Mouse (Mus musculus) cerebellum, adult 18-20 months (tissue): ENCODE data around the gene Grid1.

ENCODE experiments used
- DNase-seq, 2 experiments: peaks; one replicate each; pipeline ENCODE4 v3.0.0; 2021

Grid1 gene

DNA sequence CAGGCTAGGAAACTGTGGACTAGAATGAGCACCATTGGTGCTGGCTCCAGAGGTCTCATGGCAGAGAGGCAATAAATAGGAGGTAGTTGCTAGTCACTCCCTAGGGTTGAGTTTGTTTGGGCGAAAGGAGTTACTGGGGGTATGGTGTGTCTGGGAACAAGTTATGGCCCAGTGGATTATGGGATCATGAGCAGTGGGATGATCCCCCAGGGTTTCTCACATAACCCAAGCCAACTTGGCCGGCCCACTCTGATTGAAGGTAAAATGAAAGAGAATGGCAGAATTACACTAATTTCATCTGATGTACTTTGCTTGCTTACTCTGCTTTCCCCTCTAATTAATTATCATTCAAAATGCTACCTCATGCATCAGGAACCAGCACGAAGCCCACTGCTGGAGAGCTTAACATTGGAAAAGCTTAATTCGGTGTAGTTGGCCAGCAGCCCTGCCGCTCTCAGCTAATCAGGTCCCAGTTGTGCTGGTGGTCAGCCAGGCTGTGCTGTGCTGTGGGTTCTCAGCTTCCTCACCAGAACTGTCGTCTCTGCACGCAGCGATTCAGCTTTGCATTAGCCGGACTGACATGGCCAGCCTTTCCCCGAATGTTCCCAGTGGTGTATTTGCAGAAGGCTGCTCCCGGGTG lies 207.7 kb downstream of the Grid1 start:
- DNase-seq = no peak

DNA sequence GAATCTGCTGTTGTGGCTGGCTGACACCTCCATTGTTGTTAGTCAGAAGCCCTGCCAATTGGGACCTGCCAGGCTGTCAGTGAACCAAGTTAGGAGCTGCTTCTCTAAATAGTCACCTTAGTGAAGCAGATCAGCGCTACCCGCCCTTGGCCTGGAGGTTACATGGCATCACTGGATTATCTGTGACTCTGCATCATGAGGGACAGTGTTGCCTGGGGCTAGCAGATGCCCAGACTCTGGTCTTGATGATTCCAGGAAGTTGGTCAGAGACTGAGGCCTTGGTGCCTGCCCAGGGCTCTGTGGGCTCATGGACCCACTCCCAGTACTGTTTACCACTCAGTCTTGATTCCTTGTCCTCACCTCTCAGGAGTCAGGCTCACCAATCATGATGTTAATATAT lies 209.7 kb downstream of the Grid1 start:
- no peak for DNase-seq

DNA sequence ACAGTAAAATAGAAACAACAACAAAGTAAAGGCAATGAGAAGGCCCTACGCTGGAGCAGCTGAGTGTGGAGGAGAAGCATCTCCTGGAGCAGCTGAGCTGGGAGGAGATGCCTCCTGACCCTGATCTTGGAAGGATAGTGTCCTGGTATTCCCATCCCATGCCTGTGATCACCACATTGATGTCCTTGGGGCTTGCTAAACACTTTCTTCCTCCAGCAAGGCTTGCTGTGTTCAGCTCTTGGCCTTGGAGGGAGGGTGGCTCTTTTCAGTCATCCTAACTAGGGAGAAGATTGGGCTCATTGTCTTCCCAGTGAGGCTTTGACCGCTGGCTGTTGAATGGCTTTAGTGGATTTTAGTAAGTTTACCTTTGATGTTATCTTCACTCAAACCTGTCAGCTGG lies 210.4 kb downstream of the Grid1 start:
- no peak for DNase-seq

DNA sequence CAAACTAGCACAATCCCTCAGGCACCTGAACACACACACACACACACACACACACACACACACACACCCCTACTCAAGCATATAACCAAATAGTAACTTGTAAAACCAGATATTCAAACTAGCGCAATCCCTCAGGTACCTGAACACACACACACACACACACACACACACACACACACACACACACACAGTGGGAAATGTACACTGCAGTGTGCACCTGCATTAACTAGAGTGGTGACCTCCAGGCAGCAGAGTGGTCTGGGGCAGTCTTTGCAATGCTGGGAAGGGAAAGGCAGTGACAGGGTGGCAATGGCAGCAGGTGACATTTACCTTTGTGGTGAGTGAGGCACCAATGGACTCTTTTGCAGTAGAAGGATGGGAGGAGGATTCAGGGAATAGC lies 212.4 kb downstream of the Grid1 start:
- no peak for DNase-seq

DNA sequence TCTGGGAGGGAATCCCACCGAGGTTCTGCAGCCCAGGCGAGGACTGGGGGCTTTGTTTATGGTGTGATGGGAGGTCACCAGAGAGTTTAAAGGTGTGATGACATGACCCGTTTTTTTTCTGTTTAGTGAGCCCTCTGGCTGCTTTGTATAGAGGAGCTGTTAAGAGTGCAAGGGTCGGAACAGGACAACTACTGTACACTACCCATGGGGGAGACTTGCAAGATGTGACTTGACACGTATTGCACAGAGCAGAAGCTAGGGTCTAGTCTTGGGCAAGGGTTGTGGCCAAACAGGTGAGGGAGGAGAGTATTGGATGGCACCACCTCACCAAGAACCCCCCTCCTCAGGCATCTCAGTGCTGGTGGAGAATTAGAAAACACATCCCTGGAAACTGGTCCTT lies 224.4 kb downstream of the Grid1 start:
- no peak for DNase-seq

DNA sequence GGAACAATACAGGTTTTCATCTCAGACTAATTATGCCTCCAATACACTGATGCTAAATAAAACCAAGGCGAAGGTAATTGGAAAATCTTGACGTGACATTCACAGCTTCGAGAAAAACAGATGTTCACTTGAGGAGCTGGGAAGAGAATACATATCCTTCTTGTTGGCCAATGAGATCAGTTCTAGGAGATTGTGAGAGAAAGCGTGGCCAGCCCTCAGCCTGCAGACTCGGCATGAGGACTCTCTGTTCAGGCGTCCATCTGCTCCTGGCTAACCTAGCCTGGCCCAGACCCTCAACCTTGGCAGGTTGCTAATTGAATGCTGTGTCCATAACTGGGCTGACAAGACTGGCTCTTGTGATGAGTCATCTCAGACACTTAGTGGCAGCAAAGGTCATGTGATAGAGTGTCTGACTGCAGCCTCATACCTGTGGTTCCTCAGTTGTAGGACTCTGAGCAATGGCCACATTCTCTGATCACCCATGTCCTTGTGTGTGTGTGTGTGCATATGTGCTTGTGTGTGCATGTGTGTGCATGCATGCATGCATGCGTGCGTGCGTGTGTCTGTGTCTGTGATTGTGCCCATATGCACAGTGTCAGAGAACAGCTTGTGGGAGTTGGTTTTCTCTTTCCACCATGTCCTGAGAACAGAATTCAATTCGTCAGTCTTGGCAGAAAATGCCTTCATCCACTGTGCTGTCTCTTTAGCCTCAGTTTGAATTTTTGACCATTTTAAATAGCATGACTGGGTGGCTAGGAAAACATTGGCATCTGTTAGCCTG lies 225.2 kb downstream of the Grid1 start:
- DNase-seq = no peak

DNA sequence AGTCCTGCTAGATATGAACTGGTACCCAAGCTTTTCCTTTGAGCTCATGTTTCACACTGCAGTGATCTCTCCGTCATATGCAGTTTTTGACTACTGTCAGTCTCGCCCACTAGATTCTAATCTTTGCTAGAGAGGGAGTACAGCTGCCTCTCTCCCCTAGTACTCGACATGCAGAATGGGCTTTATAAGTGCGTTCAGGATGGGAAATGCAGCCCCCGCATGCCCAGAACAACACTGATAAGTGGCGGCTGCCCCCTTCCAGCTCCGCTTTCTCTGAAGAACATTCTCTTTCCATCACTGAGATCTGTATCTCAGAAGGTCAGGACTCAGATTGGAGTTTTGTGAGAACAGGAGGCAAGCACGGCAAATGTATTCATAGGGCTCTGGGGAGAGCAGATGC lies 229.3 kb downstream of the Grid1 start:
- no peak for DNase-seq

DNA sequence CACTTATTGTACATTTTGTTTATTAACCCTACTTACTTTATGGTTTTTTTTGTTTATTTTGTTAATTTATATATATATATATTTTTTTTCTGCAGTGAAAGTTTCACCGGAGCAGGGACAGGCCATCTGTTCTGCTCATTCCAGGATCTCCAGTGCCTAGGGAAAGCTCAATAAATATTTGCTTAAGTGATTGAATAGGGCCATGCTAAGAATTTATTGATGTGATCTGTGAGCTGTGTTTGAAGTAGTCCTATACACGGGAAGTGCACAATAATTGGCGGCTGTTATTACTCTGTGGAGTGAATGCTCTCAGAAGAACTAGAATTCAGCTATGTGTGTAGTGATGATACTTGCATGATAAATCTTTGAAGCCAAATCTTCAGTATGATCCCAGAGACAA lies 234.2 kb downstream of the Grid1 start:
- no peak for DNase-seq

DNA sequence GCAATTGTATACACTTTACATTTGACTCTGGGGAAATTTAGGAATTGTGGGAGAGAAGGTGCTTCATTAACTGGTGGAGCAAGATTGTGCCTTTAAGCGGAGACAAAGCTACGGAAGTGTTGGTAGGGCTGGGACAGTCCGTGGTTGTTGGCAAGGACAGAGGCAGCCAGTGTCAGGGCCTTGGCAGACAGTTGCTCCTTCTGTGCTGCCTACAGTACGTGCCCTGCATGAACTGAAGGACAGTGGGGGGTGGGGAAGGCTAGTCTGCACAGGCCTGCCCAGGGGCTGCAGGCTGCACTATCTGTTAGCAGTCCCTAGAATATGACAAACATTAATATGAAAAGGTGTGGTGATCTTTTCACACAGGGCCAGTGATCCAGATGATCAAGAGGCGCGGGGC lies 254.7 kb downstream of the Grid1 start:
- peak; percentile 23 to 44 for DNase-seq

DNA sequence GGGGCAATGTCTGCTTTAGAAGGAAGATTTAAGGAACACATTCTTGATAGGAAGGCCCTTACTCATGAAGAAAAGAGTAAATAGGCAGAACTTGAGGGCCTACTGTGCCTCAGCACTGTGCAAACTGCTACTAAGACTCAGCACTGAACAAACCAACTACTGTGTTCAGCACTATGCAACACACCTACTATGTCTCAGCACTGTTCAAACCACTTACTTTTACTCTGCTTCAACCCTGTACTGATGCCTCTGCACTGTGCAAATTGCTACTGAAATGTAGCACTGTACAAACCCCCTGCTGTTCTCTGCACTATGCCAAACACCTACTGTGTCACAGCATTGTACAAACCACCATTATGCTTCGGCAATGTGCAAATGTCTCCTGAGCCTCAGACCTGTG lies 260.0 kb downstream of the Grid1 start:
- no peak for DNase-seq

DNA sequence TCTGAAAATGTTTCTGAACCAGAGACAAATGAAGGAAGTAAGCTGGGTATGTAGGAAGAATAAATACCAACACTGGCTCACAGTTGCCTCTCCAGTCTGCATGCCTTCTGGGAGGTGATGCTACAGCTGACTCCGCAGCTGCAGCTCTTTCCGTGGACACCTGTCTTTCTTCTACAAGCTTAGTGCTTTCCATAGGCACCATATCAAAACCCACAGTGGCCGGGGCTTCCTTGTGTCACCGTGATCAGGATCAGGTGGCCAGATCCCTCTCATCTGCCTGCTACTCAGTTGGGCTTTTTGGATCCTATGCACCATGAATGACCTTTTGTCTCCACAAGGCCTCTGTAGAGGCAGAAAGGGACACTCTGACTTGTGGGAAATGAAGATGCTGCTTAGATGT lies 272.7 kb downstream of the Grid1 start:
- no peak for DNase-seq

DNA sequence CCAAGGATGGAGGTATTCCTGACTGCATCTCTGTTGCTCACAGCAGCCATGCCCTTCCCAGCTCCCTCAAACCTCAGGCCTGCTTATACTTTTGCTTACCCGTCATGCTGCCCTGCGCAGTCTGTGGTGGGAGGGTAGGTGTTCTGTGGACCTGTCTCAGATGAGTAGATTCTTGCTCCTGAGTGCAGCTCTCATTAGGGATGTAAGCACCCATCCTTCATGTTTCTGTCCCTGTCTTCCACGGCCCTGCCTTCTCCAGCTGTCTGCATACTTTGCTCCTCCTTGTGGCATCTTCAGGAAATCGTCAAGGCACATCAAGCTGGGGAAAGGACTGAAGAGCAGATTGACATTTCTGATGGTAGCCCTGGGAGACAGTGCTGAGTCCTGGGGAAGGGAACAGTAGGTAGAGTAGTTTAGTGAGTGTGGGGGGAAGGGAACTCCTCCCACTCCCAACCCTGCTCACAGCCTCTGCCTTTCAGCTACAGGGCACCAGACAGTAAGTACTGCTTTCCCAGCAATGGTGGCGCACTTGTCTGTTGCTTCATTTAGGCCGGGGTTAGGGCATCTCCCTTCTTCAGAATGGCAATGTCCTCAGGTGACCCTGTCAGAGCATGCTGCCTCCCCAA lies 273.8 kb downstream of the Grid1 start:
- DNase-seq = no peak

DNA sequence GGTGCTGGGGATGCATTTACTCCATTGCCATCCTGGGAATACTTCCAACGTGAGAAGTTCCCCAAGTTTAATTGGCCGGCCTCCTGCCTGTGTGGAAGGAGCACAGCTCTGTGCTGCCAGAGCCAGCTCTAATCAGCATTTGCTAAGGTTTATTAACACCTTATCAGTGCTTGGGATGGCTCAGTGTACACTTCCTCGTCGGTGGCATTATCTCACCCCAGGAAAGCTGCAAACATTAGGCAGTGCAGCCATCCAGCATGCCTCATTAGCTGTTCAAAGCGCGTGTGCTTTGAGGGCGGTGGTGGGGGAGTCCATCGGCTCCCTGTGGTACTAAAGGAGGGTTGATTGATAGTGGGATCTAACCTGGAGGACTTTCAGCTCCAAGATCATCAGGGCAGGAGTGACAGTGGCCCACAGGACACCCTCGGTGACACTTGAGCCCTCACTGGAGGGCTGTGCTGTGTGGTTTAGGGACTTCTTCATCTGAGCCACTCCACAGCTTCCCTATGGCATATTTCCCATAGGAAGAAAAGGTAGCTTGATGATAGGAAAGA lies 275.7 kb downstream of the Grid1 start:
- no peak for DNase-seq

DNA sequence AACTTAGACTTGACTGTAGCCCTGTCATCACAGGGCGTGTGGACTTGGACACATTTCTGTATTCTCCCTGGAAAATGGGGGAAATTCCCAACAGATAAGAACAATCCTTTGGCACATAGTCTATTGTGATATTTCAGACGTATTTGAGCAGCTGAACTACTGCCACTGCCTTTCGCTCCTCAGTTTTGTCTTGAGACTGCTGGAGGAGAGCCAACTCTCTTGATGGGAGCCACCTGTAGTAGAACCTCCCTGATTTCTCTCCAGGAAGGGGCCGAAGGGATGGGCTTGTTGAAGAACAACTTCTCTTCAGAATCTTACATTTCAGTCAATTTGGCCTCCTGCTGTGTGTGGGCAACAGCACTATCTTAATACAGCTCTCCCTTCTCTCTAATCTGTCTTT lies 276.2 kb downstream of the Grid1 start:
- no peak for DNase-seq

DNA sequence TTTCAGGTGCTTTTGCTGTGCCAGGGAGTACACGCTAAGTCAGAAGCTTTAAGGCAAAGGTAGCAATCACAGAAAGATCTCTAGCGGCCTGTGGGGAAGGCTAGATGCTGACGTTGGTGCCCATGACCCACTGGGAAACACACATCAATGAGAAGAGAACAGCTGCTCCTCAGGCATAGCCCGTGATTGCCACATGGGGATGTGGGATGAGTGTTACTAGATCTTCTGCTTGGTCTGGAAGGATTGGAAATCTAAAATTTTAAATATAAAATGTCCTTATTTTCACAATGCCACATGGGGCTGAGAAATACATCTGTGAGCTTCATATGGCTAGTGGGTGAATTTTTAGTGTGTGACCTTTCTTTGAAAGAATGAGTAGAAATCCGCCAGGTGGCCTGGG lies 277.3 kb downstream of the Grid1 start:
- DNase-seq = no peak

DNA sequence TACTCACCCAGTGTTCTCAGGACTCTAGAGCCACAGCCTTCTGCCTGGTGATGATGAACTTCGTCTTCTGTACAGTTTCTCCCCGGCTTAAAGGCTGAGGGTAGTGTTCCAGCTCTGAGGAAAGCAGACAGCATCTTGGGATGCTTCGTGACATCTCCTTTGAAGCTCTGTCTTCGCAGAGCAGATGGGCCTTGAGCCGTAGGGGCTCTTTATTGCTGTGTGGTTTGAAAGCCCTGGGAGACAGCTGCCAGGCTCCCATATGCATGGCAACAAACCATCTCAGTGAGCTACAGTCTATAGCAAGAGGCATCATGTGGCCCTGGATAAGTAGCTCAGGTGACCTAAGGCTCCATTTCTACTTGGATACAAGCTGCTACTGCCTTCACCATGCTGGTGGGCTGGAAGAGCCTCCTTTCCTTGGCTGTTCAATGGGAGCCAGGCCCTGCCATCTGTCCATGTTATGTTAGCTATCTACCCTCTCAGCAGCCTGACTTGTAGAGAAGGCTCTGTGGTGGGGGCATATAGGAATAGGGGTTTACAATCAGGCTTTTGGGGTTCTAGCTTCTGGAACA lies 283.8 kb downstream of the Grid1 start:
- no peak for DNase-seq

DNA sequence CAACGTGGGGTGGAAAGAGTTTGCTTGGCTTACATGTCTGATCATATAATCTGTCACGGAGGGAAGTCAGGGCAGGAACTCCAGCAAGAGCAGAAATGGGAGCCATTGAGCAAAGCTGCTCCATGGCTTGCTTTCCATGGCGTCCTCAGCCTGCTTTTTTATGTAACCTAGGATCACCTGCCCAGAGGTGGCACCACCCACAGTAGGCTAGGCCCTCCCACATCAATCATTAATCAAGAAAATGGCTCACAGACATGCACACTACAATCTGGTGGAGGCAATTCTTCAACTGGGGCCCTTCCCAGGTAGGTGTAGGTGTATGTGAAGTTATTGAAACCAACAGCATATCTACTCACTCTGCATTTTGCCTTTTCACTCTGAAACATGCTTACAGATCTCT lies 287.7 kb downstream of the Grid1 start:
- DNase-seq = no peak

DNA sequence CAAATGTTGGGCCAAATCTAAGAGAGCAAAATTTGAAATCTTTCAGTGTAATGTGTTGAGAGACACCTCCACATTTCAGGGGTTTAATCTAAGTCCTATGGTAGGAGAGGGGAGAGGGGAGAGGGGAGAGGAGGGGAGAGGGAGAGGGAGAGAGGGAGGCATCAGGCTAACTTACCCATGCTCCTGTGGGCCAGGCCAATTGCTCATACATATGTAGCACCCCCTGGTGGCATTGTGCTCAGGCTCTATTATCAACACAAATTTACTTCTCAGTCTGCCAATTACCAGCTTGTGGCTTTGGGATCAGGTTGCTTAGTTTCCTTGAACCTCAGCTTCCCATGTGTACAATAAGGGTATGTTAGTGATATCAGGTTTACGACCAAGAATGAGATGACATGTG lies 291.0 kb downstream of the Grid1 start:
- DNase-seq = peak in 1 of 2 experiments; percentile 13

DNA sequence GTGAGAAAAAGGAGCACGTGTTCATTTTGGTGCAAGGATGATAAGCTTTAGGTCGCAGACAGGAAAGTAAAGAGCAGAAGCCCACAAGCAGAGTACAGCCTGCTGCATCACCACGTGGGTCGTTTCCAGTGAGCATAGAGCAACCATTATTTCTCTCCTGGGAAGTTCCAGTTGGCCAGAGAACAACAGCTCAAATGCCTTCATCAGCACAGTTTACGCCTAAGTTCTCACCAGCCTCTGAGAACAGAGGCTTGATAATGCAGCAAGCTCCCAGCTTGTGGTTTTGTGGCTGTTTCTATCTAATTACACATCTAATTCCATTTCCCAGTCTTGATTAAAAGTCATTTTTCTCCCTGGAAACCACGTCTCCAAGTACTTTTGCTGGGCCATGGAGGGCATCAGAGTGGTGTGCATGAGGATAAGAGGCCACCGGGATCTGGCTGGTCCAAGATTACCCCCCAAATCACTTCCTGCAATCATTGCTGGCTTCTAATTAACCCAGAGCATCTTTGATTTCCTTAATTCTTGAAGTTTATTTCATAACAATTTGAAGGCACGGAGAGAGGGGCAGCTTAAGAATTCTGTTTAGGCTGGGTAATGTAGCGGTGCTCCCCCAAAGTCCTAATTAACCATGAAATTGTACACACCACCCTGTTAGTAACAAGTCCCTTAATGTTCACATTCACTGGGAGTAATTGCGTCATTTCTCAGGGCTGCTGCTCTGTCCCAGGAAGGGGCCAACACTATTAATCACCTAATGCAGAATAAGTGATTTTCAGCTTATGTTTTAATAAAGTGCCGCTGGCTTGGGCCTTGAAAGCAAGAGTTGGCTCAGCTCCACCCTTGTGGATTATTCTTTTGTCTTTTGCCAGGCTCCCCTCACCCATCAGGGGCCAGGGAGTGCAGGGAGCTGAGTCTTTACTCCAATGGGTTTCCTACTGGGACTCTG lies 292.7 kb downstream of the Grid1 start:
- DNase-seq = peak in 1 of 2 experiments; percentile 11

DNA sequence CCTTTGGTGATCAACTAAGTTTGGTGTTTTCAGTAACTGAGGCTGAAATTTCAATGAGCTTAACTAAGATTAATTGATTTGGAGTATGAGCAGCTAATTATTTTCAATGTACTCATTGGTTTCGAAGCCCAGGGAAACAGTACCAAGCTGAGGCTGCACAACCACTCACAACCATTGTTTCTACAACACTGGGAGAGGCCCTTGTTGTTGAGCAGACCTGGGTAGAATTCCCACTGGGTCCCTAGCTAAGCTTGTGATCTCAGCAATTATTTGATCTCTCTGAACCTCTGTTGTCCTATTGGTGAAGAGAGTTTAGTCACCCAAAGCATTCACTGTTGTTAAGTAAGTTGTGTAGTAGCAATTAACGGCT lies 293.4 kb downstream of the Grid1 start:
- no peak for DNase-seq

DNA sequence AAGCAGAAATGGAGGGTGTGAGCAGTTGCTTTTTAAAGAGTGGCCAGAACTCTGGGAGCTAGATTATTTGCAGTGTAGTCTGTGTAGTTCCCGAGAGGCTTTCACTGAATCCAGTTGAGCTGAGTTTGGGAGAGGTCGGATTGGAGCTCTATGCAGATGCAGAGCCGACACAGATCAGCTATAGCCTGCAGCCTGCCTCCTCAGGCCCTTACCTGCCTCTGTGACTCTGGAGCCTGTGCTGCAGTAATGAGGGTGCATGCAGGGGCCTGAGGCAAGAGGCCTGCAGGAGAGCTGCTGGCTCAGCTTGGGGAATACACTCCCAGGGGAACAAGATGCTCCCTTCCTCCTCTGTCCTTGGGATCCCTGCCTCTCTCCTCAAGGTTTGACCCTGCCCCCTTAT lies 296.0 kb downstream of the Grid1 start:
- DNase-seq = no peak

DNA sequence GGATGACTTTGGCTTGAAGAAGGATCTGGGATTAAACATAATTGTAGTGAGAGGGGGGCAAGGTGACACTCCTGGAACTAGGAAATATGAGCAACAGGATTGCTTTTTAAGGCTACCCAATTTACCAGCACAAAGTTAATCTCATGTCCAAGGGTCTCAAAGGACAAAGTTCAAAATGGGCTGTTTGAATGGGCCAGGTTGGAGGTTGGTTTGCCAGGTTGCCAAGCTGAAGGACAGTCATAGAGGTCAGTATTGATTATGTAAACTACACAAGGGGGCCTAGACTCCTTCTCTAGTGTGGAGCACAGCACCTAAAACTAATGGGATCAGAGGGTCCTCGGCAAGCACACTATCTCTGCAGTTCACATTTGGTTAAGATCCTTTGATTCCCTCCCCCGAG lies 300.2 kb downstream of the Grid1 start:
- no peak for DNase-seq

DNA sequence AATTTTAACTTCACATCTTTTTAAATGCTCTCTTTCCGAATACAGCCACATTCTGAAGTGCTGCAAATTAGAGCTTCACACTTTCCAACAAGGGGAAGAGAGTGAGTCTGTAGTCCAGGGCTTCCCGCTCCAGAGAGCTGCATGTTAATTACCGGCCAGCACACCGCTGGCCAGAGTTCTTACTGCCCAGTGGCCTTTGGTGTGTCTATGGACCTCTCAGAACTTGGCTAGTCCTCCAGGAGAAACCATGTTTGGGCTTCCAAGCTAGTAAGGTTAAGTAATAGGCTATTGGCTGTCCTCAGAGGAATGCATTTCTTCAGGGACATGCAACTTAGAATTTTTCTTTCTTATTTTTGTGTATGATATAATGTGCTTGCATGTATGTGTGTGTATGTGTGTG lies 301.0 kb downstream of the Grid1 start:
- DNase-seq = no peak
